Mouse (Mus musculus) spleen, postnatal 4 days (tissue): Measurements from ENCODE around the gene Thada.
A peak's percentile ranks its signal among the peaks of the same experiment; 100 is the strongest.

Experiments
- DNase-seq, 2 experiments: peaks; one replicate each; pipeline ENCODE4 v3.0.0; 2022; ENCODE audit warnings: low spot score in 2 of 2

Gene Thada

GRCm38 (mm10) chr17:84477176-84477575 is 11.2 kb upstream of the Thada start:
- no peak for DNase-seq

- no peak for DNase-seq
These were observed 8.3 kb upstream of the Thada start for GRCm38 (mm10) chr17:84474312-84474711.

GRCm38 (mm10) chr17:84435012-84435411 is 31.0 kb downstream of the Thada start:
- no peak for DNase-seq

- no peak for DNase-seq
These were observed 31.8 kb downstream of the Thada start for GRCm38 (mm10) chr17:84434233-84434632.

- no peak for DNase-seq
These were observed 34.0 kb downstream of the Thada start for GRCm38 (mm10) chr17:84431991-84432390.

- DNase-seq = no peak
These were observed 41.7 kb downstream of the Thada start for GRCm38 (mm10) chr17:84424258-84424657.

- DNase-seq = no peak
These were observed 43.1 kb downstream of the Thada start for GRCm38 (mm10) chr17:84422916-84423315.

GRCm38 (mm10) chr17:84422001-84422785 is 43.8 kb downstream of the Thada start:
- DNase-seq = no peak

- no peak for DNase-seq
These were observed 45.0 kb downstream of the Thada start for GRCm38 (mm10) chr17:84421042-84421441.

- no peak for DNase-seq
These were observed 45.7 kb downstream of the Thada start for GRCm38 (mm10) chr17:84420276-84420639.

GRCm38 (mm10) chr17:84419326-84420275 is 46.4 kb downstream of the Thada start:
- no peak for DNase-seq

GRCm38 (mm10) chr17:84415936-84416335 is 50.1 kb downstream of the Thada start:
- no peak for DNase-seq

- peak in 1 of 2 experiments; percentile 13 for DNase-seq
These were observed 57.3 kb downstream of the Thada start for GRCm38 (mm10) chr17:84408731-84409130.

GRCm38 (mm10) chr17:84405616-84406015 is 60.4 kb downstream of the Thada start:
- peak in 1 of 2 experiments; percentile 12 for DNase-seq

- no peak for DNase-seq
These were observed 64.2 kb downstream of the Thada start for GRCm38 (mm10) chr17:84401796-84402195.

GRCm38 (mm10) chr17:84399431-84399830 is 66.6 kb downstream of the Thada start:
- DNase-seq = no peak

GRCm38 (mm10) chr17:84390026-84390425 is 76.0 kb downstream of the Thada start:
- no peak for DNase-seq

GRCm38 (mm10) chr17:84386176-84386575 is 79.8 kb downstream of the Thada start:
- DNase-seq = no peak

- DNase-seq = no peak
These were observed 80.3 kb downstream of the Thada start for GRCm38 (mm10) chr17:84385696-84386095.

- DNase-seq = no peak
These were observed 81.3 kb downstream of the Thada start for GRCm38 (mm10) chr17:84384661-84385060.

GRCm38 (mm10) chr17:84380340-84380739 is 85.7 kb downstream of the Thada start:
- DNase-seq = no peak

- DNase-seq = no peak
These were observed 89.1 kb downstream of the Thada start for GRCm38 (mm10) chr17:84376882-84377281.
